Mouse (Mus musculus): Measurements from ENCODE around the gene Myrfl.

DNA sequence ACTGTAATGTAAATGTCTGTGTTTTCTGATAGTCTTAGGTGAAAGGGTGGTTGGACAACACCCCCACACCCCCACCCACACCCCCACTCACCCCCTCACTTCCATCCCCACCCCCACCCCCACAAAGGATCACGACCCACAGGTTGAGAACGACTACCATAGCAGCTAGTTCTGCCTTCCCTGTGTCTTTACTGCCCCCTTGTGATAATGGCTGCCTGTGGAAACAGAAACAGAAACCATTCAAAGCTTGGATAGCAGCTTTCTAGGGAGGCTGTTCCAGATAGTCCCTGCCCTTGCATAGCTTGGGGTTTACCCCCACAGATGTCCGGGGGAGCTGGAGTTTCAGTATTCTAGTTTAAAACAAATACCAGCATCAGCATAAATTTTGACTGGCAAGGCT is 3.0 kb downstream of the Myrfl start:
- peak; percentile 22; the same call in 1 of the 2 replicates for TF ChIP-seq CTCF (IDR thresholded peaks at IDR 0.05; ENCODE audit: insufficient read depth, low read length)
- TF ChIP-seq POLR2A (IDR thresholded peaks at IDR 0.05; ENCODE audit: borderline replicate concordance, extremely low read depth, low read depth, low read length) = no peak

Data from lung, adult 2 months (tissue).